Mouse (Mus musculus): ENCODE measurements around the gene Cdc26.
A peak's percentile ranks its signal among the peaks of the same experiment; 100 is the strongest.

Cdc26 gene

GRCm38 (mm10) chr4:62408601-62409282, at the start of gene Cdc26, which contains the start of gene Prpf4:
Gene Cdc26 (minus strand): TSS chr4:62408642.
Gene Prpf4 (plus strand): TSS chr4:62408797.
- H3K27me3 ChIP-seq (ENCODE audit: control insufficient read depth, insufficient read depth, low read length, poor library complexity, severe bottlenecking), result no peaks in the 10 kb centered on the region
- DNase-seq (ENCODE audit: low read depth, low spot score), result peak; percentile 99
- H3K36me3 ChIP-seq (ENCODE audit: control insufficient read depth, insufficient read depth, low read length, poor library complexity, severe bottlenecking), result peaks cover 10% of the 10 kb centered on the region; the same call in 1 of the 2 replicates

DNA sequence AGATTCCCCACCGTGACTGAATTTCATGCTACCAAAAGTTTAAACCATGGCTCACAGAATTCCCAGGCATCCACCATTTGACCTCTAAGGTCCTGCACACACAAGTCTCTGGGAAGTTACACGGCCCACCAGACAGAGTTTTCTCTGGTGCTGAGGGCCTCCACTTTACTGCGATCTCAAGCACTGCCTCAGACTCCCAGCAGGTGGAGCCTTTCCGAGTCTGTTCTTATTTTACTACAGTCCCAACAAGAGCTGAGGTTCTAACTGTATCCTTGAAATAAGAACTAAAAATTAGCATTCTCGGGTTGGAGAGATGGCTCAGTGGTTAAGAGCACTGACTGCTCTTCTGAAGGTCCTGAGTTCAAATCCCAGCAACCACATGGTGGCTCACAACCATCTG, 46.6 kb upstream of the Cdc26 start:
- DNase-seq (ENCODE audit: low read depth, low spot score), result peak; percentile 58
- Histone ChIP-seq H3K27me3 (ENCODE audit: control insufficient read depth, insufficient read depth, low read length, poor library complexity, severe bottlenecking) (no peaks in the 10 kb centered on the region), H3K36me3 (ENCODE audit: control insufficient read depth, insufficient read depth, low read length, poor library complexity, severe bottlenecking) (no peaks in the 10 kb centered on the region)

- H3K27me3 ChIP-seq (ENCODE audit: control insufficient read depth, insufficient read depth, low read length, poor library complexity, severe bottlenecking), result no peaks in the 10 kb centered on the region
- DNase-seq (ENCODE audit: low read depth, low spot score), result no peak
- H3K36me3 ChIP-seq (ENCODE audit: control insufficient read depth, insufficient read depth, low read length, poor library complexity, severe bottlenecking), result no peaks in the 10 kb centered on the region
Observed at GRCm38 (mm10) chr4:62440986-62441385, 32.5 kb upstream of the Cdc26 start.

- DNase-seq (ENCODE audit: low read depth, low spot score), result no peak
- Histone ChIP-seq H3K27me3 (ENCODE audit: control insufficient read depth, insufficient read depth, low read length, poor library complexity, severe bottlenecking) (no peaks in the 10 kb centered on the region), H3K36me3 (ENCODE audit: control insufficient read depth, insufficient read depth, low read length, poor library complexity, severe bottlenecking) (no peaks in the 10 kb centered on the region)
Observed at GRCm38 (mm10) chr4:62440544-62440943, 32.1 kb upstream of the Cdc26 start.

GRCm38 (mm10) chr4:62439793-62440192, 31.4 kb upstream of the Cdc26 start:
- H3K27me3 ChIP-seq (ENCODE audit: control insufficient read depth, insufficient read depth, low read length, poor library complexity, severe bottlenecking), result no peaks in the 10 kb centered on the region
- H3K36me3 ChIP-seq (ENCODE audit: control insufficient read depth, insufficient read depth, low read length, poor library complexity, severe bottlenecking), result no peaks in the 10 kb centered on the region
- DNase-seq (ENCODE audit: low read depth, low spot score), result no peak

- no peaks in the 10 kb centered on the region for H3K27me3 ChIP-seq (ENCODE audit: control insufficient read depth, insufficient read depth, low read length, poor library complexity, severe bottlenecking)
- no peak for DNase-seq (ENCODE audit: low read depth, low spot score)
Observed at GRCm38 (mm10) chr4:62437871-62438270, 29.4 kb upstream of the Cdc26 start.

GRCm38 (mm10) chr4:62437256-62437778, 28.9 kb upstream of the Cdc26 start:
- no peaks in the 10 kb centered on the region for H3K36me3 ChIP-seq (ENCODE audit: control insufficient read depth, insufficient read depth, low read length, poor library complexity, severe bottlenecking)
- DNase-seq (ENCODE audit: low read depth, low spot score), result no peak
- no peaks in the 10 kb centered on the region for H3K27me3 ChIP-seq (ENCODE audit: control insufficient read depth, insufficient read depth, low read length, poor library complexity, severe bottlenecking)

More at GRCm38 (mm10) chr4:62437871-62438270, 29.4 kb upstream of the Cdc26 start:
- H3K36me3 ChIP-seq (ENCODE audit: control insufficient read depth, insufficient read depth, low read length, poor library complexity, severe bottlenecking), result no peaks in the 10 kb centered on the region

- no peaks in the 10 kb centered on the region for H3K36me3 ChIP-seq (ENCODE audit: control insufficient read depth, insufficient read depth, low read length, poor library complexity, severe bottlenecking)
- no peak for DNase-seq (ENCODE audit: low read depth, low spot score)
- no peaks in the 10 kb centered on the region for H3K27me3 ChIP-seq (ENCODE audit: control insufficient read depth, insufficient read depth, low read length, poor library complexity, severe bottlenecking)
Observed at GRCm38 (mm10) chr4:62435081-62435480, 26.6 kb upstream of the Cdc26 start, which contains the start of gene Rnf183. Gene Rnf183 (minus strand): TSS chr4:62435252.

DNA sequence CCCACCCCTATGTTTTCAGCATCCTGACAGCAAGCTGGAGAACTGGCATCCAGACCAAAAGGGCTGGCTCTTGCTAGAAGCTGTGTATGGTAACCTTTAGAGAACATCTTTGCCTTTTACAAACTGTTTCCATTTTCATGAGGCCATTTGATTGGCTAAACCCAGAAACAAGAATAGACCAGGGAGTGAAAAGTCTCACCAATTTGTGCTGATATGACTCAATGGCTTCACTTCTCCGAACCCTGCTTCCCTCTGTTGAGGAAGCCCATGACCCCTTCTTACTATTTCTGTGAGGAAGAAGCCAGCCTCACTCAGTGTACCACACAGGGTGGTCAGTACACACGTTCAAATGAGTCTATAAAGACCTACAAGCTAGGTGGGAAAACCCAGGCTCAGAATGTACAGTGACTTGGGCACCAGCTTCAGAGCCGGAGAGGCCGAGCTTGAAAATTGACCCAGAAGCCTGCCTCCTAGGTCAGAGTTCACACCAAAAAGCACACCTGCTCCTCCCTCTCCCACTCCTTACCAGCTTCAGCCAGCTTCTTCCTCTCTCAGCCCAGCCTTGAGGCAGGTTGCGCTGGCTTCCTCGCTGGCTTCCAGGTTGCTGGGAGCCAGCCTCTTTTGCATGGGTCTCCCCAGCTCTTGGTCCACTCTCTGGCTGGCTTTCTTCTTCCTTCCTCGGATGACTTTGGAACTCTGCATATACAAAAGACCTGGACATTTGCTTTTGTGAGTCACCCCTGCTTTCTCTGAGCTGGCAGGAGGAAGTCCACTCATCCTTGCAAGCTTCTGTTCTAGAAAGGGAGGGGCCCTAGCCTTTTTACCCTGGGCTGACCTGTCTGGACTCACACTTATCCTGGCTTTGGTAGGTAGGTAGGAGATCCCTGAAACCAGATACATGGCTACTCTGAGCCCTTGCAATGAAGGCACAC, 25.8 kb upstream of the Cdc26 start:
- no peak for DNase-seq (ENCODE audit: low read depth, low spot score)
- H3K36me3 ChIP-seq (ENCODE audit: control insufficient read depth, insufficient read depth, low read length, poor library complexity, severe bottlenecking), result no peaks in the 10 kb centered on the region
- no peaks in the 10 kb centered on the region for H3K27me3 ChIP-seq (ENCODE audit: control insufficient read depth, insufficient read depth, low read length, poor library complexity, severe bottlenecking)

DNA sequence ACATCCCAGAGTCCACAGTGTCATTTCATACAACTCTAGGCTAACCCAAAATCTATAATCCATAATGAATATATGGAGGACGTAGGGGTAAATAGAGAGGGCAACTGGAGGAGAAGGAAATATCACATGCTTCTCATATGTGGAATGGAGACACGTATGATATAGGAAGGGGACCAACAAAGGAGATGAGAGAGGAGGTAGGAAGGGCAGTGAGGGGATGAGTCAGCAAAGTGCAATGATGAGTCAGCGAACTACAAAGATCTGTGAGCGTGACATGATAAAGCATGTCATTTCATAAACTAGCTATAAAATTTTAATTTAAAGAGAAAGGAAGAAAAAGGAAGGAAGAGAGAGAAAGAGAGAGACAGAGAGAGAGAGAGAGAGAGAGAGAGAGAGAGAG, 23.1 kb upstream of the Cdc26 start:
- H3K27me3 ChIP-seq (ENCODE audit: control insufficient read depth, insufficient read depth, low read length, poor library complexity, severe bottlenecking), result no peaks in the 10 kb centered on the region
- no peaks in the 10 kb centered on the region for H3K36me3 ChIP-seq (ENCODE audit: control insufficient read depth, insufficient read depth, low read length, poor library complexity, severe bottlenecking)
- no peak for DNase-seq (ENCODE audit: low read depth, low spot score)

- H3K36me3 ChIP-seq (ENCODE audit: control insufficient read depth, insufficient read depth, low read length, poor library complexity, severe bottlenecking), result no peaks in the 10 kb centered on the region
- DNase-seq (ENCODE audit: low read depth, low spot score), result no peak
- H3K27me3 ChIP-seq (ENCODE audit: control insufficient read depth, insufficient read depth, low read length, poor library complexity, severe bottlenecking), result no peaks in the 10 kb centered on the region
Observed at GRCm38 (mm10) chr4:62430678-62431077, 22.2 kb upstream of the Cdc26 start.

DNA sequence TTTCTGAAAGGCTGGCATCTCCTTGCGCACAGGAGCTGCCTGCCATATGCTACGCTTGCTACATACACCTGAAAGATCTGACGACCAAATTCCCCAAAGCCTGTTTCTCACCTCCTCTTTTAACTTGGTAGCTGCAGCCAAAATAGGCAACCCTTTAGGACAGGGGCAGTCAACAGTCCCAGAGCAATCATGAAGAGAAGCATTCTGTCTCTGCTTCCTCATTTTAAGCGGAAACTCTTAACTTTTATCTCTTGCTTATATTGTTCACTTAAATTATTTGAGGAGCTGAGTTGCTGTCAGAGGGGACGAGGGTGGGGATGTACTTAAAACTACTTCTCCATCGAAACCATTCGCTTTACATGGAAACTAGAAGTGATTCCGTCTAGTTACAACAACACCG, 21.2 kb upstream of the Cdc26 start:
- no peak for DNase-seq (ENCODE audit: low read depth, low spot score)
- H3K36me3 ChIP-seq (ENCODE audit: control insufficient read depth, insufficient read depth, low read length, poor library complexity, severe bottlenecking), result no peaks in the 10 kb centered on the region
- H3K27me3 ChIP-seq (ENCODE audit: control insufficient read depth, insufficient read depth, low read length, poor library complexity, severe bottlenecking), result no peaks in the 10 kb centered on the region

GRCm38 (mm10) chr4:62427978-62428758, 19.7 kb upstream of the Cdc26 start:
- no peak for DNase-seq (ENCODE audit: low read depth, low spot score)

DNA sequence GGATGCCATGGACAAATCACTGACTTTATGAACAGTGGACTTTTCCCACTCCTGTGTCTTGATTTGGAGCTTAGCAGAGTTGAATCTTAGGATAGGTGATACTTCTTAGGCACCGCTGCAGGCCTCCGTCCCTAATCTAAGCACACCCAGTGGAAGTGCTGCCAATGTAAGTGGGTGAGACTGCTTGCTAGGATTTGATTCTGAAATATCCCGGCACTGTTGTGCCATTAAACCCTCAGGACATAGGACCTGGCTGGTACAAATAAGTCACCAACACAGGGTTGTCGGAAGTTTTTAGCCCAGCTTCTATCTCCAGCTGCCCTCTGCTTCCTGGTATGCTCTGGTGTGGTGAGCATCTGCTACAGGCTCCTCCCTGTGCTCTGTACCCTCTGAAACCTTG, 17.4 kb upstream of the Cdc26 start:
- no peak for DNase-seq (ENCODE audit: low read depth, low spot score)

More at GRCm38 (mm10) chr4:62427978-62428758, 19.7 kb upstream of the Cdc26 start:
- peaks cover 3% of the 10 kb centered on the region; the same call in 1 of the 2 replicates for H3K36me3 ChIP-seq (ENCODE audit: control insufficient read depth, insufficient read depth, low read length, poor library complexity, severe bottlenecking)
- no peaks in the 10 kb centered on the region for H3K27me3 ChIP-seq (ENCODE audit: control insufficient read depth, insufficient read depth, low read length, poor library complexity, severe bottlenecking)

More for the DNA sequence above, 17.4 kb upstream of the Cdc26 start:
- H3K36me3 ChIP-seq (ENCODE audit: control insufficient read depth, insufficient read depth, low read length, poor library complexity, severe bottlenecking), result peaks cover 8% of the 10 kb centered on the region
- no peaks in the 10 kb centered on the region for H3K27me3 ChIP-seq (ENCODE audit: control insufficient read depth, insufficient read depth, low read length, poor library complexity, severe bottlenecking)

All from splenic B cell, adult 2 months (primary cell).